8 mouse cellular contexts compared by ENCODE assay signal in the genomic region with DNA sequence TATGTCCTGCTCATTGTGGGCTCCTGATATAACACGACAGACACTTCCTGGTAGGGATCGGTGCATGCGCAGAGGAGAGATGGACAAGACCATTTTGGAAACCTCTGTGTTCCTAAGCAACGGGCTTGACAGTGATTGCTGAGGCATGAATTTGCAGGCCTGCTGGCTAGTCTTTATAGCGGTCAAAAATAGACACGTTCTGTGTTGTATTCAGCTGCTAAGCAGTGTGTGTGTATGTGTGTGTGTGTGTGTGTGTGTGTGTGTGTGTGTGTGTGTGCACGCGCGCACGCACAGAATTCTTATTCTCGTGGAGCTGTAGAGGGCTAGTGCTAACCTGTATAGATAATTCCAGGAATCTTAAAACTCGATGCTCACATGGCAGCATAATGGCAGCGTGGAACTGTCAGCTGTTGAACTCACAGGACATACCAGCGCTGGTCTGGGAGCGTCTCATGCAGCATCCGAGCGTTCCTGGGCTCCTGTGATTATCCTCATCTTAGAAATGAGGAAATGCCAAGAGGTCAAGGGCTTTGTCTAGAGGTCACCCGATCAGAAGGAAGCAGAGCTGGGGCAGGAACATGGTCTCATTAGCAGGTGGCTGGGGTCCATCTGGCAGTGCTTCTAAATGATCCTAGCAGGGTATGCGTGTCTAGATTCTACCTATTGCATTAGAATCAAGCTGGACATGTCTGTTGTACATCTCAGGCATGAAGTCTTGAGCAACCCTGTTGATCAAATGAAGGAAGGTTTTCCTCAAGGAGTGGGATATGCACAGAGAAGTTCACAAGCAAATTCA.
DNase-seq lines count a peak whose midpoint lies in the region; ATAC-seq and TF ChIP-seq lines count a peak whose summit lies in the region.

No protein-coding gene starts in this region.

- peak; percentile 76 for ATAC-seq in frontal cortex, adult (ENCODE audit: low TSS enrichment)
- ATAC-seq in hindbrain, embryonic 14.5 days (ENCODE audit: low FRiP score): peak; percentile 70; the same call in 1 of the 2 replicates

- DNase-seq in cerebellum, adult 2 months: peak; percentile 34 to 36
- peak; percentile 50 for DNase-seq in hindbrain, embryonic 14.5 days (ENCODE audit: low spot score)
- no peak for DNase-seq in c-Kit-positive CD71-positive TER-119-positive erythroid progenitor cells, embryonic 14.5 days (ENCODE audit: low spot score)
- no peak for DNase-seq in gastrocnemius, postnatal 10 days
- no peak for DNase-seq in adrenal gland, postnatal 4 days (ENCODE audit: low spot score in 2 of 2)
- DNase-seq in thymus, postnatal 4 days: no peak

- no peaks in the 10 kb centered on the region for H3K9me3 ChIP-seq in hindbrain, embryonic 14.5 days (ENCODE audit: control insufficient read depth, low read length)

- no peak for TF ChIP-seq POLR2A in cerebellum, adult 2 months (IDR thresholded peaks at IDR 0.05; ENCODE audit: borderline replicate concordance, insufficient read depth, low read length)
- TF ChIP-seq POLR2A in olfactory bulb, adult 2 months (IDR thresholded peaks at IDR 0.05; ENCODE audit: insufficient read depth, low read depth, low read length): no peak

- TF ChIP-seq CTCF in cerebellum, adult 2 months (IDR thresholded peaks at IDR 0.05; ENCODE audit: borderline replicate concordance, insufficient read depth, low read depth, low read length): no peak
- no peak for TF ChIP-seq CTCF in olfactory bulb, adult 2 months (IDR thresholded peaks at IDR 0.05; ENCODE audit: insufficient read depth, low read depth, low read length)

- no peak overlapping the region for H3K9ac ChIP-seq in hindbrain, embryonic 14.5 days

- no peak overlapping the region for H3K27ac ChIP-seq in cerebellum, adult 2 months (ENCODE audit: insufficient read depth, low read length)
- peak overlapping the region; percentile 65 for H3K27ac ChIP-seq in hindbrain, embryonic 14.5 days
- peak overlapping the region; percentile 69 for H3K27ac ChIP-seq in olfactory bulb, adult 2 months (ENCODE audit: insufficient read depth, low read depth, low read length)

- H3K36me3 ChIP-seq in hindbrain, embryonic 14.5 days (replicated peaks; ENCODE audit: control insufficient read depth, insufficient read depth): no peaks in the 10 kb centered on the region

- H3K4me1 ChIP-seq in cerebellum, adult 2 months (ENCODE audit: control insufficient read depth, insufficient read depth, low read length): no peaks in the 10 kb centered on the region; the same call in 1 of the 2 replicates
- peaks cover 14% of the 10 kb centered on the region; the same call in 1 of the 2 replicates for H3K4me1 ChIP-seq in hindbrain, embryonic 14.5 days (replicated peaks; ENCODE audit: control insufficient read depth, insufficient read depth, low read length)
- peaks cover 14% of the 10 kb centered on the region for H3K4me1 ChIP-seq in olfactory bulb, adult 2 months (ENCODE audit: control insufficient read depth, insufficient read depth, low read length)

- H3K4me3 ChIP-seq in cerebellum, adult 2 months (replicated peaks; ENCODE audit: insufficient read depth, low read depth, low read length): peak overlapping the region; percentile 20
- H3K4me3 ChIP-seq in hindbrain, embryonic 14.5 days (replicated peaks; ENCODE audit: low read length): no peak overlapping the region
- H3K4me3 ChIP-seq in olfactory bulb, adult 2 months (ENCODE audit: insufficient read depth, low read depth, low read length): no peak overlapping the region

- 0 out of 2 replicates have a peak overlapping the region, but pooled peaks have one; percentile 3 for H3K4me2 ChIP-seq in hindbrain, embryonic 14.5 days (replicated peaks)

- no peaks in the 10 kb centered on the region for H3K27me3 ChIP-seq in cerebellum, adult 2 months (ENCODE audit: control insufficient read depth, insufficient read depth, low read length)
- H3K27me3 ChIP-seq in hindbrain, embryonic 14.5 days (ENCODE audit: control insufficient read depth, insufficient read depth, low read length): no peaks in the 10 kb centered on the region

- WGBS in cerebellum, adult 2 months: 25% methylated on average over 19 of the region's 19 CpGs
- WGBS in hindbrain, embryonic 14.5 days: 53% methylated on average over 19 of the region's 19 CpGs
- 60% methylated on average over 19 of the region's 19 CpGs for WGBS in olfactory bulb, adult 2 months

Comparison
In these comparisons a context has a peak if more than half of its experiments do, and no peak if none do; other contexts are left out.
1. DNase-seq: peak in cerebellum, adult 2 months (2 of 2) and hindbrain, embryonic 14.5 days (single experiment); none in c-Kit-positive CD71-positive TER-119-positive erythroid progenitor cells, embryonic 14.5 days (single experiment), gastrocnemius, postnatal 10 days (single experiment), adrenal gland, postnatal 4 days (0 of 2) and thymus, postnatal 4 days (single experiment).